Mouse (Mus musculus) kidney, postnatal 0 days (tissue): ENCODE data around the gene H1f0. TPM values are rescaled to one million over a fixed set of nuclear protein-coding genes. Genes with fewer than 3 reads are reported as not detected.
A peak's percentile ranks its signal among the peaks of the same experiment; 100 is the strongest.

Source experiments
- ATAC-seq: fragments of 200-750 bp; cut with Nextera tagmentation; replicated peaks from 2 replicates; pipeline ENCODE4 v1.8.0; 2017; ENCODE audit warnings: low read depth, moderate number of reproducible peaks, moderate TSS enrichment, moderate library complexity; ENCODE audit not compliant: low FRiP score
- DNase-seq: peaks from one replicate; pipeline ENCODE4 v3.0.0-alpha.2; 2016; ENCODE audit warnings: low spot score
- H3K27ac ChIP-seq: fragments of 300-500 bp; sonication (generic); 2 replicates; pipeline ENCODE4 v1.5.1; 2014; ENCODE audit warnings: mild to moderate bottlenecking
- H3K27me3 ChIP-seq: fragments of 300-500 bp; sonication (generic); 2 replicates; pipeline ENCODE4 v1.6.1; 2014; ENCODE audit warnings: low read length, mixed read lengths; ENCODE audit not compliant: insufficient read depth
- H3K36me3 ChIP-seq: fragments of 300-500 bp; sonication (generic); 2 replicates; pipeline ENCODE4 v1.6.1; 2014; ENCODE audit warnings: low read length, mixed read lengths; ENCODE audit not compliant: insufficient read depth
- H3K4me1 ChIP-seq: fragments of 300-500 bp; sonication (generic); replicated peaks from 2 replicates; pipeline ENCODE4 v1.6.1; 2014; ENCODE audit warnings: antibody characterized with exemption, low read length, mixed read lengths; ENCODE audit not compliant: insufficient read depth
- H3K4me2 ChIP-seq: fragments of 300-500 bp; sonication (generic); 2 replicates; pipeline ENCODE4 v1.6.1; 2014; ENCODE audit warnings: mild to moderate bottlenecking, low read length, moderate library complexity, mixed read lengths
- H3K4me3 ChIP-seq: fragments of 300-500 bp; sonication (generic); replicated peaks from 2 replicates; pipeline ENCODE4 v1.5.1; 2014; ENCODE audit warnings: low read depth, low read length
- H3K9ac ChIP-seq: fragments of 300-500 bp; sonication (generic); 2 replicates; pipeline ENCODE4 v1.6.1; 2014; ENCODE audit warnings: low read depth, low read length
- H3K9me3 ChIP-seq: fragments of 300-500 bp; sonication (generic); replicated peaks from 2 replicates; pipeline ENCODE4 v1.6.1; 2016; ENCODE audit warnings: low read length, inconsistent platforms, mixed read lengths
- CTCF ChIP-seq: IDR thresholded peaks from 2 replicates; pipeline ENCODE4 v1.5.1; 2016; ENCODE audit warnings: antibody characterized with exemption, low read depth, mild to moderate bottlenecking, moderate library complexity
- WGBS: fragments of 180-500 bp; shearing (Covaris S2); extraction: QIAGEN DNeasy Blood & Tissue Kit; methylation state at CpG from one replicate; pipeline ENCODE4 v1.1.7; 2014; 5-methylcytosine and 5-hydroxymethylcytosine counted together
- polyA plus RNA-seq: library from polyadenylated mRNA; unstranded; fragments of >200 nt; fragmentation: Nextera tagmentation; extraction: Ambion mirVana; gene quantifications from 2 replicates; pipeline ENCODE4 v1.2.1, GENCODE M21; 2015

H1f0 gene
- polyA plus RNA-seq, 1 experiment from 2014 or later: 524 TPM

- Histone ChIP-seq H3K27me3 (no peaks in the 10 kb centered on the region), H3K9me3 (no peaks in the 10 kb centered on the region), H3K4me1 (peaks cover 17% of the 10 kb centered on the region; the same call in 1 of the 2 replicates), H3K27ac (no peak overlapping the region), H3K4me3 (no peak overlapping the region), H3K9ac (no peak overlapping the region), H3K4me2 (no peak overlapping the region), H3K36me3 (peaks cover 38% of the 10 kb centered on the region)
- 46% methylated on average over 11 of the region's 11 CpGs for WGBS
- DNase-seq (peak; percentile 60), ATAC-seq (no peak; the same call in 1 of the 2 replicates)
- no peak for TF ChIP-seq CTCF
Measured at GRCm38 (mm10) chr15:78986536-78987220, 41.6 kb upstream of the H1f0 start.

GRCm38 (mm10) chr15:78988499-78988971 is 39.7 kb upstream of the H1f0 start:
- TF ChIP-seq CTCF: no peak
- Histone ChIP-seq H3K27ac (no peak overlapping the region), H3K4me2 (no peak overlapping the region), H3K9me3 (no peaks in the 10 kb centered on the region), H3K27me3 (no peaks in the 10 kb centered on the region), H3K9ac (no peak overlapping the region), H3K36me3 (peaks cover 56% of the 10 kb centered on the region), H3K4me3 (no peak overlapping the region), H3K4me1 (peaks cover 17% of the 10 kb centered on the region; the same call in 1 of the 2 replicates)
- no peak for DNase-seq
- no peak for ATAC-seq
- WGBS: 54% methylated on average over 14 of the region's 14 CpGs

DNA sequence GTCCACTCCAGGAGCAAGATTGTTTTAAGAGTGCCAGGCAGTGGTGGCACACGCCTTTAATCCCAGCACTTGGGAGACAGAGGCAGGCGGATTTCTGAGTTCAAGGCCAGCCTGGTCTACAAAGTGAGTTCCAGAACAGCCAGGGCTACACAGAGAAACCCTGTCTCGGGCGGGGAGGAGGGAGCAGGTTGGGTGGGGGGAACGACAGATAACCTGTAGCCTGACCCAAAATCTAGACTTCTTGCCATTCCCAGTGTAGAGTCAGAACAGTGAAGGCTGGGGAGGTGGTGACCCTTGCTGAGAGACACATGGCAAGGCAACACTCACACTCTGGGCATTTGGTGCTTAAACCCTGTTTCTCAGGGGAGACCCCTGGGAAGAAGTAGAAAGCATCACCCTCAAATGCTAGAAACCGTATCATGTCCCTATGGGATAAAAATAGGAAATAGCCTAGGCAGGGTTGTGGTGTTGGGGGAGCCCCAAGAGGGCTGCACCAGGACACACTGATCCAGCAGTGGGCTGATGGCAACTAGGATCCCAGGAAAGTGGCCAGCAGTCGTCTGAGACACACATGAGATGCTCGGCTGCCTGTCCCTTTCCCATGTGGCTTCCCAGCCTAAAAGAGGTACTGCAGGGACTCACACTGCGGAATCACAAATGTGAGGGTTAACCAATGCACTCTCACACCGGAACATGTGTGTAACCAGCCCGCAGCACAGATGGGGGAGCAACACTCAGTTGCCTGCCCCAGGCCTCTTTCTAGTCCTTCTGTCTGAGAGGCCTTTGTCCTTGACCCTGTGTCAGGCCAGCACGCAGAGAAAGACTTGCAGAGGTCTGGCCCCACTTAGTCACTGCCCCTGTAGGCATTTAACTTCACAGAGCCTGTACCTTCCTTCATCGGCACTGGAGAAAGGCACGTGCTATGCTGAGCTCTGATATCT is 38.8 kb upstream of the H1f0 start:
- Histone ChIP-seq H3K4me2 (no peak overlapping the region), H3K27ac (no peak overlapping the region), H3K36me3 (peaks cover 65% of the 10 kb centered on the region), H3K27me3 (no peaks in the 10 kb centered on the region), H3K4me1 (peaks cover 10% of the 10 kb centered on the region; the same call in 1 of the 2 replicates), H3K4me3 (no peak overlapping the region), H3K9ac (no peak overlapping the region), H3K9me3 (no peaks in the 10 kb centered on the region)
- ATAC-seq: no peak
- no peak for DNase-seq
- 90% methylated on average over 14 of the region's 14 CpGs for WGBS
- no peak for TF ChIP-seq CTCF

DNA sequence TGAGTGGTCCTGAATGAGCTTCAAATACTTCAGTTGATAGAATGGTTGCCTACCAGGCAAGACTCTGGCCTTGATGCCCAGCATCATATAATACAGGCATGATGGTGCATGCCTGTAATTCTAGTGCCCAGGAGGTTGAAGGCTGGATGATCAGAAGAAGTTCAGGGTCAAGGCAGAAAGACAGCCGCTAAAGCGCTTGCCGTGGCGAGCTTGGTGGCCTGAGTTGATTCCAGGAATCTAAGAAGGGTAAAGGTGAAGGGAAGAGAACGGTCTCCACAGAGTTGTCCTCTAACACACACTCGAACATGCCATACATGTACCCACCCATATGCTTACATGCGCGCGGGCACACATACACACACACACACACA is 38.2 kb upstream of the H1f0 start:
- H3K27me3 ChIP-seq: no peaks in the 10 kb centered on the region
- no peak overlapping the region for H3K27ac ChIP-seq
- peaks cover 68% of the 10 kb centered on the region for H3K36me3 ChIP-seq
- WGBS: 86% methylated on average over 9 of the region's 9 CpGs
- DNase-seq (no peak), ATAC-seq (no peak)
- TF ChIP-seq CTCF: no peak
- H3K4me1 ChIP-seq: peaks cover 6% of the 10 kb centered on the region; the same call in 1 of the 2 replicates
- no peak overlapping the region for H3K4me2 ChIP-seq
- no peaks in the 10 kb centered on the region for H3K9me3 ChIP-seq
- no peak overlapping the region for H3K4me3 ChIP-seq
- no peak overlapping the region for H3K9ac ChIP-seq

DNA sequence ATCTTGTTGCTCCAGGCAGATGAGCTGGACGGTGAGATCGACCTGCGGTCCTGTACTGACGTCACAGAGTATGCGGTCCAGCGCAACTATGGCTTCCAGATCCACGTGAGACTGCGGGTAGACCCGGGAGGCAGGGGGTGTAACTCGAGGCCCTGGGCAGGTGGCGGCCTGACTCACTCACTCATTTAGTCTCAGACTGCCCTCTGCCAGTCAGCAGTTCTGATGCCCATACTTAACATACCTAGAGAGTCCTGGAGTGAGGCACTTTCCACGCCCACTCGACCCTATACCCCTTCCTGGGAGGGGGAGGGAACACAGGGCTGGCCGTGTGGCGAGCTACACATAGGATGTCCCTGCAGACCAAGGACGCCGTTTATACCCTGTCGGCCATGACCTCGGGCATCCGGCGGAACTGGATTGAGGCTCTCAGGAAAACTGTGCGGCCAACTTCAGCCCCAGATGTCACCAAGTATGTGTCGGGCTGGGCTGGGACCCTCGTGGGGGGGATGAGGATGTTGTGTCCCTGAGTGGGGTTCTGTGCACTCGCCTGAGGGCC is 37.2 kb upstream of the H1f0 start:
- H3K36me3 ChIP-seq: peaks cover 70% of the 10 kb centered on the region
- 72% methylated on average over 25 of the region's 25 CpGs for WGBS

GRCm38 (mm10) chr15:78992235-78992634 is 36.0 kb upstream of the H1f0 start:
- DNase-seq: no peak
- WGBS: 92% methylated on average over 7 of the region's 7 CpGs
- H3K4me1 ChIP-seq: peaks cover 2% of the 10 kb centered on the region; the same call in 1 of the 2 replicates
- no peak overlapping the region for H3K4me2 ChIP-seq
- H3K4me3 ChIP-seq: no peak overlapping the region
- peak; percentile 37; the same call in 1 of the 2 replicates for TF ChIP-seq CTCF
- H3K9me3 ChIP-seq: no peaks in the 10 kb centered on the region
- no peaks in the 10 kb centered on the region for H3K27me3 ChIP-seq
- no peak for ATAC-seq
- H3K27ac ChIP-seq: no peak overlapping the region
- H3K9ac ChIP-seq: no peak overlapping the region
- peaks cover 70% of the 10 kb centered on the region for H3K36me3 ChIP-seq

More for the DNA sequence above, 37.2 kb upstream of the H1f0 start:
- H3K9me3 ChIP-seq: no peaks in the 10 kb centered on the region
- H3K9ac ChIP-seq: no peak overlapping the region
- H3K4me2 ChIP-seq: no peak overlapping the region
- peaks cover 3% of the 10 kb centered on the region; the same call in 1 of the 2 replicates for H3K4me1 ChIP-seq
- no peak for TF ChIP-seq CTCF
- H3K27ac ChIP-seq: no peak overlapping the region
- ATAC-seq (peak; percentile 62; the same call in 1 of the 2 replicates), DNase-seq (peak; percentile 19)
- H3K27me3 ChIP-seq: no peaks in the 10 kb centered on the region
- no peak overlapping the region for H3K4me3 ChIP-seq
